Mouse (Mus musculus) left cerebral cortex, adult 18-20 months (tissue): ENCODE results near the gene Spice1. TPM values are rescaled to one million over a fixed set of nuclear protein-coding genes. Genes with fewer than 3 reads are reported as not detected.

ENCODE experiments used
- DNase-seq, 2 experiments: peaks; one replicate each; pipeline ENCODE4 v3.0.0; 2021 to 2022; ENCODE audit warnings: low spot score in 2 of 2, mixed read lengths in 1 of 2
- long read RNA-seq, 2 experiments: library from polyadenylated mRNA; stranded (forward); transcript quantifications; one replicate each; pipeline ENCODE4 v2.0.0; 2021
- total RNA-seq, 2 experiments: library from RNA; stranded (reverse); gene quantifications; 2 replicates each; pipeline ENCODE4 v1.2.3; 2021

The Spice1 gene
- 10 to 100 TPM; 18.6 to 22.0 TPM for total RNA-seq
- long read RNA-seq, experiment 1, full-length matches to known transcripts: 4 of 16 reads
- long read RNA-seq, experiment 1, partial matches to known transcripts: 5 of 16 reads
- long read RNA-seq, experiment 1, other reads (novel, unspliced or antisense): 7 of 16 reads
- long read RNA-seq, experiment 2, full-length matches to known transcripts: 4 of 22 reads
- long read RNA-seq, experiment 2, partial matches to known transcripts: 12 of 22 reads
- long read RNA-seq, experiment 2, other reads (novel, unspliced or antisense): 6 of 22 reads

DNA sequence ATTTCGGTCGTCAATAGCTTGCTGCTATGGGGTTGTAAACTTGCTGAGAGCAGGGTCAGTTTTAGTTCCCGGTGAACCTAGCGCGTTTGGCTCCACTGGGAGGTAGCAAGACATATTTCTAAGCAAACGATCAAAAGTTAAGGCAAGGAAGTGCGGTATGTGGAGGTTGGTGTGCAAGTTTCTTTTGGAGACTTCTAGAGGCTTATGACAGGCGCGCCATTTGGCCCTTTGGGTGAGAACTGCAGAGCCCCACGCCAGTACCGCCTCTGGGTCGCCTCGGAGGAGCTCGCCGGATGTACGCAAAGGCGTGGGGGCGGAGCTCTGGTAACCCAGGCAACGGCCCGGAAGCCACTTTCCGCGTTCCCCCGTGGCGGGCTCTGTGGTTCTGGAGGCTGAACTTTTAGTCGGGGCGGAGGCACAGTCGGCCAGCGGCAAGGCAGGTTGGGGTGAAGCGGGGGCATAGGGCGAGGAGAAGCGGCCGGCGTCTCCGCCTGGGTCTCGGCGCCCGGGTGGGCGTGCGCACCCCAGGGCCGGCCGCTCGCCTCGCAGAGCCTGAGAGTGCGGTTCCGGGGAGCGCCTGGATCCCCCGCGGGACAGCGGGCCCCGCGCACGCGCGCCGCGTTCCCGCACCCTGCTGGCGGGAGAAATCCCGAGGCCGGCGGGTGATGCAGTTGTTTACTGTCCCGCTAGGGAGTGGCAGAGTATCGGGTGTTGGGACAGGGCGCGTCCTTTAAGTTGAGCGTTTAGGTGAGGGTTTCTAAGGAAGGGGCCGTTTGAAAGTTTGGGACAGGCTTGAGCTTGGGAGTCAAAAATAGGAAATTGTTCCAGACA lies at the start of gene Spice1:
Gene Spice1 (plus strand): TSS at position 51 of the 831 bp plus-strand sequence.
- peak; percentile 95 to 97 for DNase-seq

DNA sequence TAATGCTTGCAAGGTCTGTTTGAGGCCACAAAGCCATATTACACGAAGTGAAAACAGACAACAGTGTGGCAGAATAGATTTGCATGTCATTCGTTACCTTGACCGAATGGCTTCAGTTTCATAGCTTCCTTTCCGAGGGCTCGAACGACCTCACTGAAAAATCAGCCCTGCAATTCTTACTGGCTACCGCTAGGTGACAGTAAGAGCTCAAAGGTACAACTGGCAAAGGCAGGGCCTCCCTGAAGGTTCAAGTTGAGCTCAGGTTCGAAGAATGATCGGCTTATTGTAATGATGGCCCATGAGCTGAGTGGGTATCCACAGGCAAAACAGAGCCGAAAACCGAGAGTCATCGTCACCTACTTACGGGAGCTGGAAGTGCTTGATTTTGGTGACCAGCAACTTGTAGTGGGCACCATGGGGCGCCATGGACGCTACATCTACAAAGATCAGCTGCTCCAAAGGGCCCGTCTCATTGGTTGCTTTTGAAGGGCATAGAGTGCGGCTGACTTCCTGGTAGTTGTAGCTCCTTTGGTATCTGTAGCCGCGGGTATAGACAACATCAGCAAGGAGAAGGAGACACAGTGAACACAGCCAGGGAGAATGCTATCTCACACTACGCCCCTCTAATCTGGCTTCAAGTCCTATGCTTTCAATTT lies 47.4 kb upstream of the Spice1 start:
- DNase-seq: no peak

DNA sequence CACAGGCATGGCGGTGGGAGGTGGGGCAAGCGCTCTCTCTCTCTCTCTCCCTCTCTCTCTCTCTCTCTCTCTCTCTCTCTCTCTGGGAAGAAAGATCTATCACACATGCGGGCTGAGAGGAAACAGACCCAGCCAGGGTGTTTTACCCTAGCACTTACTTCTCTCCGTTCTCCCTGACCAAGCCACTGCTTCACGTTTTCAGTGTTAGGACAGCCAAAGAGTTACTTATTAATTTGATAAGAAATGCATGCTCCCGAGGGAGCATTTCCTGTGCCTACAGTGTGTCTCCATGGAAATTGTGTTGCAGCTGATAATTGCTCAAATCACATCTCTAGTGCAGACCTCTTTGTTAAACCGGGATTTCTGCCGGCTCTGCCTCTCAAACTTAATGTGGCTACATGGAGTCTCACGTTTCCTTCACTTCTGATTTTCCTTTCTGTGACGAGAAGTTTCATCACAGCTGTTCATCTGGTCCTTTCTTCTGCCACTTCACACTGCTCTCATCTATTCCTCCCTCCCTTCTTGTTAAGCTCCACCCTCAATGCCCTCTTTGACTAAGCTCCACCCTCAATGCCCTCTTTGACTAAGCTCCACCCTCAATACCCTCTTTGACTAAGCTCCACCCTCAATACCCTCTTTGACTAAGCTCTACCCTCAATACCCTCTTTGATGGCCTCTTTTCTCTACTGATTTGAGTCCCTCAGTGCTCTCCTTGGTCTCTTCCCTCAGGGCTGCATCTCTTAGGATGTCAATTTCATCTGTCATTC lies 44.6 kb upstream of the Spice1 start:
- no peak for DNase-seq

DNA sequence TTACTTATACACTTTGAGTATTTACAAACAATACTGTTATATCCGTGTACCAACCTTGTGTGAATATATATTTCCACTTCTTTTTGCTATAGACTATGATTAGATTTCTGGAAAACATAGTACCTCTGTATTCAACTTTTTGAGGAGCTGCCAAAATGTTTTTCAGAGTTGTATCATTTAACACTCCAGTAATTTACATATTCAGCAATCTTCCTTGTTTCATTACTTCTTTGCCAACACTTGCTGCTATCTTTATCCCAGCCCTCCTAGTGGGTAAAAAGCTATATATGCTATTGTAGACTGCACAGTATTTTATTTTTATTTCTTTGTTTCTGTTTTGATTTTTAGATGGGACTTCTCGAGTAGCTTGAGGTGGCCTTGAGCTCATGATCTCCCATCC lies 43.1 kb upstream of the Spice1 start:
- no peak for DNase-seq

DNA sequence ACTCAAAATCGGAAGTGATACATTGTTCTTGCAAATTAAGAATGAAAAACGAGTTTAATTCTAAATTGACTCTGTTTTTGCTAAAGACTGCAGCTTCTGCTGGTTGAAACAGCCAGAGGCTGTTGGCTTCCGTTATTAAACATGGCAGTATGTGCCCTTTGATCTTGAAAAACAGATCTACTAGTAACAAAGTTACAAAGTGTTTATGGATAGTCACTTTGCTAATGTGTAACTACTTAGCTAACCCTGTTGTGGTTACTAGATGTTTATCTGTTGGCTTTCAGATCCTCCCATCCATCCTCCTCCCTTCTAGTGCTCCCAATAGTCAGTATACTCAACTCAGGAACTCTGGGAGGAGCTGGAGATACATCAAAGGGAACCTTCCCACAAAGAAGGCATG lies 41.3 kb upstream of the Spice1 start:
- no peak for DNase-seq

DNA sequence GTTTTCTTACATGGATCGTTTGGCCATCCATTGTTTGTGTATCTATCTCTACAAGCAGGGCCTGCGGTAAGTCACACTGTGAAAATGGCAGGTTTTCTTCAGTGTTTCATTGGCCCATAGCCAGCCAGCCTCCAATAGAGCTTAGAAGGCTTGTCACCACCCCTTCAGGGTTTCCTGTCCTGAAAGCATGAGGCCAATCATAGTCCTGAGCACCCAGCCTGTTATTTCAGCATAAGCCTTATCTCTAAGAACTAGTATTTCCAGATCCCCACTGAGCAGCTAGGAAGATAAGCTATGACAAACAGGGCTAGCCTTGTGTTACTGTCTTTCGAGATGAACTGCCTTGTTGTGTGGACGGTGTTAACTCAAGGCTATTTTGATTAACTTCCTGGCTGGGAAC lies 33.5 kb upstream of the Spice1 start:
- DNase-seq: no peak

DNA sequence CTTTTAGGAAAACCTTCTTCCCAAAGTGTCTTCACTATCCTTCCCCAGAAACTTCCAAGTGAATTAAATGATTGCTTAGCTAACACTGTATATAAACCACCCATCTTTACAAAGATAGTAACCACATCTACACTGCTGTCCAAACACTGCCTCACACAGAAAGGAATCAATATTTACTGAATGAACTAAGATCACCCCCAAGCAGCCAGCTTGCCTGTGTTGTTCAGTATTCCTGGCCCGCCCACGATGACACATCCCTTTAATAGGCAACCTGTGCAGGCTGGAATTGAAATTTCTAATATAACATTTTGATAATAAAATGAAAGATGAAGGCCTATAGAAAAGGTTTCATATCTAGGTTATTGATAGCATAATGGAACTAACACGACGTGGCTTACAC lies 30.6 kb upstream of the Spice1 start:
- no peak for DNase-seq

DNA sequence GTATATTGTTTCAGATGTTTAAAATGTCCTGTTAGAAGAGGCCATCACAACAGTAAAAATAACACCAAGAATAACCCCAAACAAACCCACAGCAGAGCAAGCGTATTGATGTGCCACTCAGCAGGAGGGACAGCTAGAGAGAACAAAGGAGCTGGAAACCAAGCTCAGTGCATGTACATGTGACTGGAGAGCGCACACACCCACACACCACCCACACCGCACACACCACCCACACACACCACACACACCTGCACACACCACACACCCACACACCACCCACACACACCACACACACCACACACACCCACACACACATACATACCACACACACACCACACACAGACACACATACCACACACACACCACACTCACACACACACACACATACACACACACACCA lies 26.7 kb upstream of the Spice1 start:
- no peak for DNase-seq

DNA sequence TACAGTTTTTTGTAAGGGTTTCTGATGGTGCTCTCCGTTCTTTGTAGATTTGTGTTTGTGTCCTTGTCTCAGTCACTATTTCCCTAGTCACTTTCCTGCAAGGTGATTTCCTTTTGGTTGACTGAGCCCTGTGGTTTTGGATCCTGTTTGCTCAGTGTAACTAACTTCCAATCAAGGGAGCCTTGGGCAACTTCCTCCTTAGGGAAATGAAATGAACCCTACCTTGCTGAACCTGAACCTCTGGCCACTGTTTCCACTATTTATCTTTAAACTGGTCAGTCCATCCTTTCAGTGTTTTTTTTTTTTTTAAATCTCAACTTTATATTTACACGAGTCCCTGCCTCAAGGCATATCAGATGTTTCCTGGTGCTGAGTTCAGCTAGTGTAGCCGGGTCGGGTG lies 18.3 kb upstream of the Spice1 start:
- no peak for DNase-seq

DNA sequence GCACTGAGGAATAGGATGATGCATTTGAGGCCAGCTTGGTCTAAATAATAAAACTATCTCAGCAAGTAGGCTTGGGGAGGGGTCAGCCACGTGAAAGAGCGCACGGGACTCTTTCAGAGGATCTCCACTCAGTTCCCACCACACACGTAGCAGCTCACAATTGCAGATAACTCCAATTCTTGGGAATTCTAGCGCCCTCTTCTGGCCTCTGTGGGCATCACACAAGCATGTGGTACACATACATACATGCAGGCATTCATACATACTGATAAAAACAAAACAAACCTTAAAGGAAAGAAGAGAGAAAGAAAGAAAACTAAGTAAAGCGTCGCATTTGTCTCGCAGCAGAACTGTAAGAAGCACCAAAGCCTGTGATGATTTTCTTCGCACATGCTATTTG lies 16.3 kb upstream of the Spice1 start:
- DNase-seq: peak in 1 of 2 experiments; percentile 10

DNA sequence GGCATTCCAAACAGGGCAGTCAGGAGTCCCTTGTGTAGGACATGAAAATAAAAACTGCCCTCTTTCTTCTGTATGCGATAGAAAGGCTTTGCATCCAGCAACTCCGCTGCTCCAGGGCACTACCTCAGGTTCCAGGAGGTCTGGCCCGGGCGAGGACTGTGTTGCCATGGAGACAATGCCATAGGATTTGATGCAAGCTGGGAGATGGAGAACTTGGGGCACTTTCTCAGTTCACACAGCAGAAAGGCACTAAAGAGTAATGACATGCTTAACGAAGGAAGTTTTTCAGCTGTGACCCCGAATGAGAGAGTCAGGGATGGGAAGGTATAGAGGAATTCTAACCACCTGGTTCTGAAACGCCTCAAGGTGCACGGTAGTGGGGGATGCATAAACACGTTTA lies 15.8 kb upstream of the Spice1 start:
- peak; percentile 16 to 30 for DNase-seq

DNA sequence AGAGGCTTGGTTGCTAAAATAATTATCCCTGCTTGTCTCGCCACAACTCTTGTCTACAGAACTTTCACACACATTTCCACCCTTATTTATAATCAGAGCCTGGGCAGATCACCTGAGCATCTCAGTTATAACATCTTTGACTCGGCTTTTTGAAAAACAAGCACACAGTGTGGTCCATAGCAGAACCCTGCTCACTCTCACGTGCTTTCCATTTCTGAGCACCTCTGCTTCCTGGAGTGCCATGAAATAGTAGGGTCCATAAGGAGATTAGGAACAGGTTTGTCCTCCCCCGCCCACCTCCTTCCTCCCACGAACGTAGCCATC lies 15.3 kb upstream of the Spice1 start:
- no peak for DNase-seq

DNA sequence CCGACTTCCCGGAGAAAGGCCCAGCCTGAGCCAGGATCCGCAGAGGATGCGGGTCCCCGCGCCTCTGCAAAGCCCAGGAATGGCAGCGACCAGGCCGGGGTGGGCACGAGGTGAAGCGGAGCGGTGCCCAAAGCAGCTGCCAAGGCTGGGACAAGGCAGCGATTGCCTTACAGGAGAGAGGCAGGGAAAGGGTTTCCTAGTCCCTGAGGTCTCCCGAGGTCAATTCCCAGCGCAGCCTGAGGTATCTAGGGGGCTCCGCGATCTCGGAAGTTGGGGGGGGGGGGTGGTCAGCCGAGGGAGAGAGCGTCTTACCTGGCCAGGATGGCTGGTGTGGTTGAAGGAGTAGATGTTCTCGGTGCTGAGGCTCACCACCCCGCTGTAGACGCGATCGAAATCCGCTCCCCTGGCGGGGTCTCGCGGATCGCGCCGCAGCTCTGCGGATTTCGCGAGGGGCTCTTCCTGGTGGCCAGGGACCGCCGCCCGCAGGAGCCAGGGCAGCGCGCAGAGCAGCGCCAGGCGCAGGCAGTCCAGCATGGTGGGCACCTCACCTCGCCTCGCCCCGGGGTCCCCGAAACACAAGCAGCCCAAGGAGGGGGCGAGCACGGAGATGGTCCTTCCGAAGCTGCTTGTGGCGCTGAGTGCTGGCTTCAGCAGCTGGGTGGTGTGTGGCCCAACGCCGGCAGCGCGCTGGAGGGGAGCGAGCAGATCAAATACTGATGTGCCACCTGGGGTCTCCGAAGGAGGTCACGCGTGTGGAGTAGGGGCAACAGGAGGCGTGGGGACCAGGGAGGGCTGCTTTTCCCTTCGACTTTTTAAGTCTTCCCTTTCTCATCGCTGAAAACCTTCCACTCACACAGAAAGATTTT lies 14.7 kb upstream of the Spice1 start:
- DNase-seq: peak; percentile 44 to 53

DNA sequence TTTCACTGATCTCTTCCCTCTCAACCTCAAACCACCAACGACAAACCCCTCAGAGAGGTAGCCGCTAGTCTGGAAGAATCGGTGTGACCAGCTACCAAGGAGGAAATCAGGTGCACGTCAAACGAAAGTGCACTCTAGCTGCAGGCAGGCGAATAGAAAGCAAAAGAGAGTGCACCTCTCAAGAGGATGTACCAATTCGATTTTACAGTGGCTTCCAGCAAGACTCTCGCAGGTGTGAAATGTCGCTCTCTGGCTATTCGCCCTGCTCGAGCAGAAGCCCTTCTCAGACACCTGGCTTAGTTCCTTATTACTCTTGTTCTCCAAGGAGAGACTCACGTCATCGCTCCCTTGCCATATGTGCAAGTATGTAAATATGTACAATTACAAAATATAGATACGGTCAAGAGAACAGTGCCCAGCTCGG lies 14.0 kb upstream of the Spice1 start, which contains the start of gene Sidt1:
Gene Sidt1 (minus strand): TSS at position 336 of the 424 bp plus-strand sequence.
- peak; percentile 48 to 50 for DNase-seq

DNA sequence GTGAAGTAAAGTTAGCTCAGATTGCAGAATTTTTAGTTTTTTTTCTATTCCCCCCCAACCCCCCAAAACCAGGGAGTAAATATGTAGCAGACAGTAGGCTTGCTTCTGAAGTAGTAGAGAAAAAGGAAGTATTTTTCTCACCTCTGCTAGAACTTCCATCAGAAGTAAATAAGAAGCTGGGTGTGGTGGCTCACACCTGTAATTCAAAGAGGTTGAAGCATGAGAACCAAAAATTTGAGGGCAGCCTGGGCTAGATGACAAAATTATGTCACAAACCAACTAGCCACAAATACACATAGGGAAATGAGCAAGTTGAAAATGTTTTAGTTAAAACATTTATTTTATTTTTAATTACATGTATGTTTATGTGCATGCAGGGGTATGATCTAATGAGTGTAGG lies 9.4 kb upstream of the Spice1 start:
- no peak for DNase-seq

DNA sequence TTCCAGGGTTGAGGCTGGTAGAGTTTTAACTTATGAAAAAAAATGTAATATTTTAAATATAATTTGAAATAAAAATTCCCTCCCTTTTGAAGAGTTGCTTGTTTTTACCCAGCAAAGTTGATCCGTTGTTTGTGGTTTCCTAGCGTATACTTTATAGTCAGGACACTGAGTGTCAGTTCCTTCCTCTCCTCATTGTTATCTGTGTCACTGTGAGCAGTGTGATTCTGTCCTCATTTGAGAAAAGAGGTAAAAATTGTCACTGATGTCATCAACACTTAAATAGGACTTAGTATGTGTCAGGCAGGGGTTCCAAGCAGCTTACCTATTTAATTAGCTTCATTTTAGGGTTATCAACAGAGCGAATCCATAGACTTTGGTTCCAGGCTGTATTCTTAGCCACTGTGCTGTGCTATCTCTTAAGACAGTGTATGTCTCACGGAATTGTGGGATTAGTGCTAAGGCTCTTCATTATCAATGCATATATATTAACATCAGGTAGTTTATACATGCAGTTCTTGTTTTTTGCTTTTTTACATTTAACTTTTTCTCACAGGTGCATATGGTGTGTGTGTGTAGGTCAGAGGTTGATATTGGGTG lies 3.0 kb downstream of the Spice1 start:
- no peak for DNase-seq

DNA sequence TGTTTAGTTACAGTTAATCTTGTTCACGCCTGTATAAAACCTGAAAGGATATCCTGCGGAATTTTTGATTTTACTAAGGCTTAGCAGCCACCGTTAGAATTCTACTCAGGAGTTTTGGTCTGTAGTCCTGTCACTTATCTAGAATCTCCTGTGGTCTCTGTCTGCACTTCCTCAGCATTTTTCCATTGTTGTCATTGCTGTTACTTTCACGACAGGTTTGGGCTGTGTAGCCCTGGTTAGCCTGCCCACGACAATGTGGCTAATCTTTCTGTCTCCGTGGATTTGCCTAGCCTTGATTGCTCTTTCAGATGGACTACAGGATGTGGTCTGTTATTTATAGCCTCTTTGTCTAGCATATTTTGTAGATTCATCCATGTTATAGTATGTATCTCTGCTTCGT lies 9.4 kb downstream of the Spice1 start:
- DNase-seq: no peak

DNA sequence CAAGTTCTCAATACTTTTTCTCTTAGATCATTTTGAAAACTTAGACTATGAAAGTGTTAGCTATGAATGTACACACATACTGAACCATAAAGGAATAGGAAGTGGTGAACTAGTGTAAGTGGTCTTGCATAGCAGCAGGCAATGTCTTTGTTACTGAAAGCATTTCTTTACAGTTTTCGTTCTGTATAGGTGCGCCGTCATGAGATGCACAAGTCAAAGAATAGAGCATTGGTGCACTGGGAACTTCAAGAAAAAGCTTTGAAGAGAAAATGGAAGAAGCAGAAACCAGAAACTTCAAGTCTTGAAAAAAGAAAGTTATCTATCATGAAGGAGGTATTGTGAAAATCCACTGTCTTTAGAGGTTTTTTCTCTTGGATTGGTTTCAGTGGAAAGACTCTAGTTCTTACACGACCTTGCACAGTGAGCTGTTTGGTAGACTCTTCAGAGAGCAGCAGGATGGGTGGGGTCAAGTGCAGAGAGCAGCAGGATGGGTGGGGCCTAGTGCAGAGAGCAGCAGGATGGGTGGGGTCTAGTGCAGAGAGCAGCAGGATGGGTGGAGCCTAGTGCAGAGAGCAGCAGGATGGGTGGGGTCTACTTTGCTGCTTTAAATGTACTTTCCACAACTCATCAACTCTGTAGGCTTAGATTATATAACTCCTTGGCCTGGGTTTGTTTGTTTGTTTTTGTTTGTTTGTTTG lies 10.8 kb downstream of the Spice1 start:
- no peak for DNase-seq
